Mouse (Mus musculus) liver, postnatal 0 days (tissue): Measurements from ENCODE around the gene Chrm3. TPM values are rescaled to one million over a fixed set of nuclear protein-coding genes. Genes with fewer than 3 reads are reported as not detected.

Experiments
- ATAC-seq: fragments of 200-750 bp; cut with Nextera tagmentation; 2 replicates; pipeline ENCODE4 v1.8.0; 2017; ENCODE audit warnings: mild to moderate bottlenecking, moderate library complexity
- DNase-seq: peaks from one replicate; pipeline ENCODE4 v3.0.0-alpha.2; 2016
- H3K27ac ChIP-seq: fragments of 300-500 bp; sonication (generic); 2 replicates; pipeline ENCODE4 v1.5.1; 2014; ENCODE audit warnings: antibody characterized with exemption, moderate library complexity, mild to moderate bottlenecking, low read depth
- H3K27me3 ChIP-seq: fragments of 300-500 bp; sonication (generic); 2 replicates; pipeline ENCODE4 v1.6.1; 2014; ENCODE audit warnings: low read length, control low read depth, mixed read lengths; ENCODE audit not compliant: insufficient read depth
- H3K36me3 ChIP-seq: fragments of 300-500 bp; sonication (generic); replicated peaks from 2 replicates; pipeline ENCODE4 v1.6.1; 2014; ENCODE audit warnings: mild to moderate bottlenecking, control low read depth, low read length, moderate library complexity, mixed read lengths; ENCODE audit not compliant: insufficient read depth
- H3K4me1 ChIP-seq: fragments of 300-500 bp; sonication (generic); 2 replicates; pipeline ENCODE4 v1.6.1; 2014; ENCODE audit warnings: antibody characterized with exemption, mild to moderate bottlenecking, control low read depth; ENCODE audit not compliant: insufficient read depth
- H3K4me2 ChIP-seq: fragments of 300-500 bp; sonication (generic); 2 replicates; pipeline ENCODE4 v1.6.1; 2014; ENCODE audit warnings: low read depth, mild to moderate bottlenecking, low read length, moderate library complexity, mixed read lengths
- H3K4me3 ChIP-seq: fragments of 300-500 bp; sonication (generic); 2 replicates; pipeline ENCODE4 v1.5.1; 2014; ENCODE audit warnings: low read depth, low read length
- H3K9ac ChIP-seq: fragments of 300-500 bp; sonication (generic); replicated peaks from 2 replicates; pipeline ENCODE4 v1.6.1; 2014; ENCODE audit warnings: mild to moderate bottlenecking, moderate library complexity
- H3K9me3 ChIP-seq: fragments of 300-500 bp; sonication (generic); 2 replicates; pipeline ENCODE4 v1.6.1; 2016; ENCODE audit warnings: mild to moderate bottlenecking, control low read depth, low read length, mixed read lengths
- CTCF ChIP-seq: sonication (generic); IDR thresholded peaks from 2 replicates; pipeline ENCODE4 v1.5.1; 2016; ENCODE audit warnings: antibody characterized with exemption, low read depth
- EP300 ChIP-seq: IDR thresholded peaks from 2 replicates; pipeline ENCODE4 v1.6.1; 2016; ENCODE audit warnings: antibody characterized with exemption, low read depth, mild to moderate bottlenecking
- WGBS: fragments of 180-500 bp; shearing (Covaris S2); extraction: QIAGEN DNeasy Blood & Tissue Kit; methylation state at CpG from one replicate; pipeline ENCODE4 v1.1.7; 2014; ENCODE audit not compliant: insufficient replicate concordance; 5-methylcytosine and 5-hydroxymethylcytosine counted together
- polyA plus RNA-seq: library from polyadenylated mRNA; unstranded; fragments of >200 nt; fragmentation: Nextera tagmentation; extraction: Ambion mirVana; gene quantifications from 2 replicates; pipeline ENCODE4 v1.2.1, GENCODE M21; 2015

The Chrm3 gene
- polyA plus RNA-seq, 1 experiment from 2014 or later: not detected

DNA sequence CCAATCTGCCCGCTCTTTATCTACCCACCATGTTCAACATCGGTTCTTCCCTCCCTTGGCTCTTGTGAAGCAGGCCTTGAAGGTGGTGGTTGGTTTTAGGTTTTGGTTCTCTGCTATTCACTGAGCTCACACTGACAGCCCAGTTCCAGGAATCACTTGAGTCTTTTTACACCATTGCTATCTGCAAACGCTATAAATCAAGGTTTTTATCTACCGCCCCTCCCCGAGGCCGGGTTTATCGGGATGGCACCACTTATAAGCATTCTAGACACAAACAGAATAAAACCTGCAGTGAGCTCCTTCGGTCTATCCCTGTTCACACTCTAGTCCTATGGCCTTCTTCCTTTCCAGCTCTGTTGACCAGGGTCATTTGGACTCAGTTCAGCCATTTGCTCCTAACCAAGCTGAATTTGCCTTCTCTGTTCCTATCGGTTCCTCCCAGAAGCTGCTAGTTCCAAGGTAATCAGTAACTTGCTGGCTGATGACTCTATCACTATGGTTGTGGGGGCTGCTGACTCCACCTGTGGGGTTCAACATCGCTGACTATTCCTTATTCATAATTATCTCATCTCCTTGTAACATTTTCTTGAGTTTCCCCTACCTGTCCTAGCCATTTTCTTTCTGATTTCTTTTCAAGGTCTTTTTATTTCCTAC is 291.6 kb downstream of the Chrm3 start:
- Histone ChIP-seq H3K4me1 (0 out of 2 replicates have a peak, but pooled peaks cover 2% of the 10 kb centered on the region), H3K9ac (no peak overlapping the region), H3K4me2 (no peak overlapping the region), H3K27me3 (no peaks in the 10 kb centered on the region), H3K9me3 (no peaks in the 10 kb centered on the region), H3K4me3 (no peak overlapping the region), H3K36me3 (no peaks in the 10 kb centered on the region), H3K27ac (no peak overlapping the region)
- WGBS: 80% methylated on average over 10 of the region's 10 CpGs
- DNase-seq (no peak), ATAC-seq (no peak)
- TF ChIP-seq CTCF: no peak
- no peak for TF ChIP-seq EP300

DNA sequence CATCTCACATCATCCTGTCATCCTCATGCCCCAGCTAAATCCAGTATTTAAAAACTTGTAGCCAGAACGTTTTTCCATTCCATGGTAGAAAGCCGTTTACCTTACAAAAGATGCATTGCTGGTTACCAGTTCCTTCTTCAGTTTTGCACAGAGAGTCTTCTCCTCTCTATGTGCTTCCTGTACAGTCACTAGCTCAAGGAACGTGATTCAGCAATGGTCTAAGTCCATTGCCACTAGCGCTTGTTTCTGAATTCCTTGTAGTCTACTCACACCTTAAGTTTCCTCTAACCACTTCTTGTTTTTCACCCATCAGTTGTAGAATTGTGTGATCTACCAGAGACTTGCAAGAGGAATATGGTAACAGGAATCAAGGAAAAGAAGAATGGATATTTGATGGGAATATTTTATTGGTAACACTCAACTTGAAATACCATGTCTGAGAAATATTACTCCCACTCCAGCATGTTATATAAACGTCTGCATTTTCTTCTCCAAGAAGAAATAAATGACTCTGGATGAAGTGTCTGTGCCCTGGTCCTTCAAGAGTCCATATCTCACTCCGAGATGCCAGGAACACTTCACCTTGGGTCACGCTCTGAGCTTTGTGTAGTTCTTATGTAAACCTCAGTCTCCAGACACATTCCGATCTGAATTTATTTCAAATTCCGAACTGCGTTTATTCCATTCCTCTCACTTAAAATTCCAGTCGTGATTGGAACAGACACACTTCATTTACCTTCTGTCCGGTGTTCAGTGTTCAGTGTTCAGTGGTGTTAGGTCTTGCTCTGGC is 293.6 kb downstream of the Chrm3 start:
- DNase-seq (no peak), ATAC-seq (no peak)
- Histone ChIP-seq H3K4me3 (no peak overlapping the region), H3K27me3 (no peaks in the 10 kb centered on the region), H3K9me3 (no peaks in the 10 kb centered on the region), H3K27ac (no peak overlapping the region), H3K36me3 (no peaks in the 10 kb centered on the region), H3K4me1 (0 out of 2 replicates have a peak, but pooled peaks cover 2% of the 10 kb centered on the region), H3K9ac (no peak overlapping the region), H3K4me2 (no peak overlapping the region)
- TF ChIP-seq EP300 (no peak), CTCF (no peak)
- WGBS: 61% methylated on average over 12 of the region's 12 CpGs

DNA sequence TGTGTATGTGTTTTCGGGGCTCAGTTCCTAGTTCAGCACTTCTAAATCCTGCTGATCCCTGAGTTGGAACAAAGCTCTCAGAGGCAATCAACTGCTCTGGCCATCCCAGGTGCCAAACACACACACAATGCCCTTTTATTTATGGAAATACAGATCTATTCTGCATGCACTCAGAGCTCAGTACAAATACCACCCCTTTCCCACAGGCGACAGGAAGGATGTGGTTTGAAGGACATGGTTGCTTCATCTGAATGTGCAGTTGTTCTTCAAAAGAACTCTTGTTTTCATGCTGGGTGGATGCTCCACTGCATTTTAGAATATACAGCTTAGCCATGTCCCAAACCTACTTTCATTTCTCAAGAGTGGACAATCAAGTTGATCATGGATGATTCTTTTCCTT is 294.9 kb downstream of the Chrm3 start:
- no peak for TF ChIP-seq EP300
- TF ChIP-seq CTCF: no peak
- Histone ChIP-seq H3K9ac (no peak overlapping the region), H3K27me3 (no peaks in the 10 kb centered on the region), H3K4me2 (no peak overlapping the region), H3K9me3 (no peaks in the 10 kb centered on the region), H3K36me3 (no peaks in the 10 kb centered on the region), H3K4me3 (no peak overlapping the region), H3K4me1 (0 out of 2 replicates have a peak, but pooled peaks cover 2% of the 10 kb centered on the region), H3K27ac (no peak overlapping the region)
- DNase-seq (peak; percentile 25), ATAC-seq (peak; percentile 38)
- 30% methylated on average over 2 of the region's 2 CpGs for WGBS

DNA sequence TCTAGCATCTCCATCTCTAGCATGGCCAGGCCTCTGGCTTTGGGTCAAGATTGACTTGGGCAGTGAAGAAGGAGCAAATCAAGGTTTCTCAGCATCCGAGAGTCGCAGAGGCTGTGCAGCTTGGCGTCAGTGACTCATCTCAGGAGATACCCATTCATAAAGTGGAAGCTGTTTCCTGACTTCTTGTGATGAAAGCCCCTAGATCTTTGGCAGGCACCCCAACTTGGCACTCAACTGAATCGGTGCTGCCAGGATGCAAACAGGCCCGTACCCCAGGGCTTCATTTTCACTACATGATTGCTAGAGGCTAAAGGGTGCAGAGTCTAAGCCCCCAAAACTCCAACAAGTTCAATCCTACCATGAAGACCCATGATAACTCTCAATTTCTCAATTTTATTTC is 298.0 kb downstream of the Chrm3 start:
- no peak overlapping the region for H3K9ac ChIP-seq
- no peak overlapping the region for H3K4me2 ChIP-seq
- H3K27ac ChIP-seq: no peak overlapping the region
- H3K36me3 ChIP-seq: no peaks in the 10 kb centered on the region
- no peaks in the 10 kb centered on the region for H3K27me3 ChIP-seq
- TF ChIP-seq CTCF: no peak
- no peak for TF ChIP-seq EP300
- DNase-seq: no peak
- 0 out of 2 replicates have a peak, but pooled peaks cover 2% of the 10 kb centered on the region for H3K4me1 ChIP-seq
- WGBS: 74% methylated on average over 5 of the region's 5 CpGs
- no peaks in the 10 kb centered on the region for H3K9me3 ChIP-seq
- no peak for ATAC-seq
- H3K4me3 ChIP-seq: no peak overlapping the region

DNA sequence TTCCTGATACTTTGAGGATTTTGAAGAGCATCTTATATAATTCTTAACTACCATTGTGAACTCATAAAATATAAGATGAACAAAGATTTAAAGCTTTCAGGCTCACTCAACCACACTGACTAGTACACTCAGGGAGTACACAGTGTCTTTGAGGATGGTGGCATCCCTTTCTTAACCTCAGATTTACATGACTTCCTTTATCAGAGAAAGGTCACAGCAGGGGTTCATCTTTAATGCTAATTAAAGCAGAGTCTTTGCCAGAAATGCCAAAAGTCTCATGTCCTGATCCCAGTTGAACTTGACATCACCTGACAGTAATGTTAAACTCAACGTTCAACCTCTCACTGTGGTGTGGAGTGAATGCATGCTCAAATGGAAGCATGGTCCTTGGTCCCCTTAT is 301.7 kb downstream of the Chrm3 start:
- WGBS: 54% methylated on average over 1 of the region's 1 CpGs

DNA sequence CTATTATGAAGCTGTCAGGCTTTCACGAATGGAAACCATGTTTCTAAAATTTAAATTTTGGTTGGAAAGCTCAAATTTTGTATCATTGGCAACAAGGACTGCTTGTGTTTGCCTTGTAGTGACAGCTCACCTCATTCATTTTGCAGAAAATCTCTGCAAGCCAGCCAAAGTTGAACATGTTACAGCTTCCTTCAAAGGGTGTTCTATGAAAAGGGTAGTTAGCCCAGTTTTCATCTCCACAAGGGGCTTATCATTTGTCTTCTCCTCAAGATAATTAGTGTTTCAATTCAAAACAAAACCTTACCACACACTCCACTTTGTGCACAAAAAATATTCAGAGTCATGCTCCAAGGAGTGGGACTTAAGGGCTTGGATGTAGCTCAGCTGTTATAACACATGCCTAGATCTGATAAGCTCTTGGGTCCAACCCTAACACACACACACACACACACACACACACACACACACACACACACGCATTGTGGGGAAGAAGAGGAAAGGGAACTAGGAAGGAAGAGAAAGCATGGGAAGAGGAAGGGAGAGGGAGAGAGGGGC is 302.9 kb downstream of the Chrm3 start:
- DNase-seq (no peak), ATAC-seq (no peak)
- Histone ChIP-seq H3K36me3 (no peaks in the 10 kb centered on the region), H3K9me3 (no peaks in the 10 kb centered on the region), H3K9ac (no peak overlapping the region), H3K4me3 (no peak overlapping the region), H3K27me3 (no peaks in the 10 kb centered on the region), H3K4me2 (no peak overlapping the region), H3K27ac (no peak overlapping the region), H3K4me1 (no peaks in the 10 kb centered on the region)
- TF ChIP-seq CTCF (no peak), EP300 (no peak)
- WGBS: 57% methylated on average over 2 of the region's 2 CpGs

More for the DNA sequence above, 301.7 kb downstream of the Chrm3 start:
- Histone ChIP-seq H3K4me3 (no peak overlapping the region), H3K36me3 (no peaks in the 10 kb centered on the region), H3K27ac (no peak overlapping the region), H3K4me2 (no peak overlapping the region), H3K4me1 (no peaks in the 10 kb centered on the region), H3K27me3 (no peaks in the 10 kb centered on the region), H3K9ac (no peak overlapping the region), H3K9me3 (no peaks in the 10 kb centered on the region)
- no peak for ATAC-seq
- TF ChIP-seq CTCF (no peak), EP300 (no peak)
- DNase-seq: no peak
